Mouse (Mus musculus): Measurements from ENCODE around the gene Asb17.

The Asb17 gene

GRCm38 (mm10) chr3:153844030-153844429 lies at the start of gene Asb17:
Asb17 (plus strand) TSS chr3:153844209.
- in situ Hi-C loops (cut with MboI; ENCODE audit: unreplicated experiment in 2 of 2): no loop called here

- in situ Hi-C loops (cut with MboI; ENCODE audit: unreplicated experiment in 2 of 2): no loop called here
These were observed 46.4 kb upstream of the Asb17 start for GRCm38 (mm10) chr3:153797574-153797973.

- in situ Hi-C loops (cut with MboI; ENCODE audit: unreplicated experiment in 2 of 2): no loop called here
These were observed 44.4 kb upstream of the Asb17 start for GRCm38 (mm10) chr3:153799603-153800002.

GRCm38 (mm10) chr3:153800690-153801089 lies 43.3 kb upstream of the Asb17 start:
- in situ Hi-C loops (cut with MboI; ENCODE audit: unreplicated experiment in 2 of 2): no loop called here

- in situ Hi-C loops (cut with MboI; ENCODE audit: unreplicated experiment in 2 of 2): no loop called here
These were observed 42.5 kb upstream of the Asb17 start for GRCm38 (mm10) chr3:153801541-153801940.

GRCm38 (mm10) chr3:153802640-153803039 lies 41.4 kb upstream of the Asb17 start:
- in situ Hi-C loops (cut with MboI; ENCODE audit: unreplicated experiment in 2 of 2): no loop called here

- in situ Hi-C loops (cut with MboI; ENCODE audit: unreplicated experiment in 2 of 2): no loop called here
These were observed 40.0 kb upstream of the Asb17 start for GRCm38 (mm10) chr3:153804032-153804431.

GRCm38 (mm10) chr3:153806077-153806772 lies 37.8 kb upstream of the Asb17 start:
- in situ Hi-C loops (cut with MboI; ENCODE audit: unreplicated experiment in 2 of 2): no loop called here

GRCm38 (mm10) chr3:153806773-153807443 lies 37.1 kb upstream of the Asb17 start:
- in situ Hi-C loops (cut with MboI; ENCODE audit: unreplicated experiment in 2 of 2): no loop called here

GRCm38 (mm10) chr3:153807444-153808149 lies 36.4 kb upstream of the Asb17 start:
- in situ Hi-C loops (cut with MboI; ENCODE audit: unreplicated experiment in 2 of 2): no loop called here

- in situ Hi-C loops (cut with MboI; ENCODE audit: unreplicated experiment in 2 of 2): no loop called here
These were observed 35.6 kb upstream of the Asb17 start for GRCm38 (mm10) chr3:153808406-153808805.

GRCm38 (mm10) chr3:153814026-153814425 lies 30.0 kb upstream of the Asb17 start:
- in situ Hi-C loops (cut with MboI; ENCODE audit: unreplicated experiment in 2 of 2): no loop called here

- in situ Hi-C loops (cut with MboI; ENCODE audit: unreplicated experiment in 2 of 2): no loop called here
These were observed 26.6 kb upstream of the Asb17 start for GRCm38 (mm10) chr3:153817376-153817890.

GRCm38 (mm10) chr3:153818723-153819122 lies 25.3 kb upstream of the Asb17 start:
- in situ Hi-C loops (cut with MboI; ENCODE audit: unreplicated experiment in 2 of 2): no loop called here

- in situ Hi-C loops (cut with MboI; ENCODE audit: unreplicated experiment in 2 of 2): no loop called here
These were observed 24.6 kb upstream of the Asb17 start for GRCm38 (mm10) chr3:153819438-153819837.

GRCm38 (mm10) chr3:153823671-153824515 lies 20.1 kb upstream of the Asb17 start:
- in situ Hi-C loops (cut with MboI; ENCODE audit: unreplicated experiment in 2 of 2): no loop called here

- in situ Hi-C loops (cut with MboI; ENCODE audit: unreplicated experiment in 2 of 2): no loop called here
These were observed 18.8 kb upstream of the Asb17 start for GRCm38 (mm10) chr3:153825197-153825596.

GRCm38 (mm10) chr3:153826616-153827015 lies 17.4 kb upstream of the Asb17 start:
- in situ Hi-C loops (cut with MboI; ENCODE audit: unreplicated experiment in 2 of 2): no loop called here

- in situ Hi-C loops (cut with MboI; ENCODE audit: unreplicated experiment in 2 of 2): loop anchor here in 1 of 2 experiments (10.0 kb wide), 1 partner anchor 175 kb away; no protein-coding TSS in a partner anchor
These were observed 14.2 kb upstream of the Asb17 start for GRCm38 (mm10) chr3:153829788-153830187.
